Mouse (Mus musculus): ENCODE measurements around the gene Olfr1179. TPM values are rescaled to one million over a fixed set of nuclear protein-coding genes. Genes with fewer than 3 reads are reported as not detected.

Gene Olfr1179
- total RNA-seq (2023): not detected

DNA sequence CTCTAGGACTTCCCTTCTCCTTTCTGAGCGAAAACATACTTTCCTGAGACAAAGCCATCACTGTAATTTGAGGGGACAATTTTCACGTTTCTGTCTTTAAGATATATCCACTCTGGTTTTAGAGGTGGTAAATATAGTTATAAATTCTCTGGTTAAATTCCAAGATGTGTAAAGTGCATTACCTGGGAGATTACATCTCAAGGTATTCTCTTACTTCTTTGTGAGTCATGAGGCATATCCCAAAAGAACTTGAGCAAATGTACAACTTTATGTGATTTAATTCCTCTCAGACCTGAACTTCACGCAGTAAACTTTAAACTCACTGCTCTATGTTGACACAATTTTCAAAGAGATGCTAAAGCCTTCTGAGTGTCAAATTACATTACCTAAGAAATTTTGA is at the start of gene Olfr1179:
Olfr1179 (minus strand) TSS at position 101 of the 400 bp plus-strand sequence.

DNA sequence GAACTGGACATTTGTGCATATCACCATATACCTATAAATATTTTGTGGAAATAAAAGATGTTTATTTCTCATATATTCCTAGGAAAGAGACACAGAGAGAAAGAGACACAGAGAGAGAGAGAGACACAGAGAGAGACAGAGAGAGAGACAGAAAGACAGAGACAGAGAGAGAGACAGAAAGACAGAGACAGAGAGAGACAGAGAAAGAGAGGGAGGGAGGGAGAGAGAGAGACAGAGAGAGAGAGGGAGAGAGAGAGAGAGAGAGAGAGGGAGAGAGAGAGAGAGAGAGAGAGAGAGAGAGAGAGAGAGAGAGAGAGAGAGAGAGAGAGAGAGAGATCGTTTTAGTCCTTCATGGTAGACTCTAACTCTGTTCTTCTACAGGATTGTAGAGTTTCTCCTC is 48.3 kb upstream of the Olfr1179 start, which contains the start of gene Olfr1183:
Olfr1183 (plus strand) TSS at position 301 of the 400 bp plus-strand sequence.

DNA sequence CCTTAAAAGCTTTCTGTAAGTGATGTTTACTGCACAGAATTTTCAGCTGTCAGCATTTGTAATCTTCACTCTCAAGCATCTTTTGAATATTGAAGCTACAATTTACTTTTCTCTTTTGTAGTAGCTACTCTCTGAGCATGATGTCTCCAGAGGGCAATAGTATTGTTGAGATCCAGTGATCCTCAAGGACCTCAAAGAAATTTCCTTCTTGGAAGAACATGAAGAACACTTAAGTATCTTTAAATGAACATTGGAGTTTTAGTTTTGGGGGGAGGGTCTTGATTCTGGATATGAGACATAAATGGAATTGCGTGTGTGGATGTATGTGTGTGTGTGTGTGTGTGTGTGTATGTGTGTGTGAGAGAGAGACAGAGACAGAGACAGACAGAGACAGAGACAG is 42.8 kb upstream of the Olfr1179 start, which contains the start of gene Gm13757:
Gm13757 (minus strand) TSS at position 101 of the 400 bp plus-strand sequence.

DNA sequence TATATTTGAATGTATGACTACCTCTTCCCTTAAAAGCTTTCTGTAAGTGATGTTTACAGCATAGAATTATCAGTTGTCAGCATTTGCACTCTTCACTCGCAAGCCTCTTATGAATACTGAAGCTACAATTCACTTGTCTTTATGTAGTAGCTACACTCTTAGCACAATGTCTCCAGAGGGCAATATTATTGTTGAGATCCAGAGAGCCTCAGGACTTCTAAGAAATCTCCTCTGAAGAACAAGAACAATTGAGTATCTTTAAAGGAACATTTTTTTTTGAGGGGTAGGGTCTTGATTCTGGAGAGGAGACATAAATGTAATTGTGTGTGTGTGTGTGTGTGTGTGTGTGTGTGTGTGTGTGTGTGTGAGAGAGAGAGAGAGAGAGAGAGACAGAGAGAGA is 19.8 kb upstream of the Olfr1179 start, which contains the start of gene Olfr1181:
Olfr1181 (minus strand) TSS at position 101 of the 400 bp plus-strand sequence.

DNA sequence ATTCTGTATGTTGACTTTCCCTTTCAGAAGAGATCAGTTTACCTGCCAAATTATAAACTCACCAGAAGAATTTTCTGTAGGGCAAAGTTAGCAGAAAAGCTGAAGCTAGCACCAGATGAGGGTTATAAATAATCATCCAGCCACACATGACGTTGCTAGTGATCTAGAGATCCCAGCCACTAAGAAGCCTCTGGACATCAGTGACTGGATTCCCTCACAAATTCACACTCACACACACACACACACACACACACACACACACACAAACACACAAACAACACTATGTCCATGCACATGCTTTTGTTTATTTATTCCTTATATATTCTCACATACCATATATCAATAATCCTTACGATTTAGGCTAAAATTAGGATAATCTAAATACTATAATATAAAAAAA is 12.8 kb upstream of the Olfr1179 start, which contains the start of gene Olfr1180:
Olfr1180 (minus strand) TSS at position 101 of the 400 bp plus-strand sequence.

DNA sequence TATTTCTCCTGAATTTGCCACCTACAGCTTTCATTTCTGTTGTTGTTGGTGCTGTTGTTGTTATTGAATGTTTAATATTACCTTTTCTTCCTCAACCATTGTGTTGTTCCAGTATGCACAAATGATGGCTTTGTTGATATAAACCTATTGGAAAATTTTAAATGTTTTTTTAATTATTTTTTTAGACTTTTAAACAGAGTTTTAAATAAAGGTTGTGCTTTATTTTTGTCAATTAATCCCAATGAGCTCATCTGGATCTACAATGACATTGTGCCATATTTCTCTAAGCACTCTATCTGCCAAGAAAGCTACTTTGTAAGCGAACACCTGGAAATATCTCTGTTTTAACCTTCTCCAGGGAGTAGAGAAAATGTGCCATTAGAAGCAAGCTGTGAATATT is 19.5 kb downstream of the Olfr1179 start, which contains the start of gene Olfr1178:
Olfr1178 (plus strand) TSS at position 301 of the 400 bp plus-strand sequence.

Other genes starting within 250 kb of the Olfr1179 start
- not detected for gene Olfr1168, start 224.6 kb downstream of the Olfr1179 start, total RNA-seq (2023)
- gene Olfr1170, start 178.1 kb downstream of the Olfr1179 start, total RNA-seq (2023): not detected
- not detected for gene Olfr1173, start 126.6 kb downstream of the Olfr1179 start, total RNA-seq (2023)
- not detected for gene Olfr1174-ps, start 91.3 kb downstream of the Olfr1179 start, total RNA-seq (2023)
- gene Olfr1175-ps, start 79.2 kb downstream of the Olfr1179 start, total RNA-seq (2023): not detected
- not detected for gene Olfr1176, start 69.7 kb downstream of the Olfr1179 start, total RNA-seq (2023)
- not detected for gene Olfr1177-ps, start 60.0 kb downstream of the Olfr1179 start, total RNA-seq (2023)
- not detected for gene Olfr1178, start 19.4 kb downstream of the Olfr1179 start, total RNA-seq (2023)
- gene Olfr1180, start 12.7 kb upstream of the Olfr1179 start, total RNA-seq (2023): not detected
- gene Olfr1181, start 19.7 kb upstream of the Olfr1179 start, total RNA-seq (2023): not detected
- not detected for gene Gm13757, start 42.7 kb upstream of the Olfr1179 start, total RNA-seq (2023)
- gene Olfr1183, start 48.4 kb upstream of the Olfr1179 start, total RNA-seq (2023): not detected
- not detected for gene Olfr1184, start 77.1 kb upstream of the Olfr1179 start, total RNA-seq (2023)
- gene Olfr1185-ps1, start 86.9 kb upstream of the Olfr1179 start, total RNA-seq (2023): not detected
- gene Olfr1186, start 112.1 kb upstream of the Olfr1179 start, total RNA-seq (2023): not detected
- not detected for gene Olfr1188, start 150.5 kb upstream of the Olfr1179 start, total RNA-seq (2023)
- gene Olfr1189, start 180.0 kb upstream of the Olfr1179 start, total RNA-seq (2023): not detected
- 0.09 TPM for gene Olfr1191-ps1, start 234.1 kb upstream of the Olfr1179 start, total RNA-seq (2023)
- not detected for gene Olfr1192-ps1, start 242.1 kb upstream of the Olfr1179 start, total RNA-seq (2023)